Mouse (Mus musculus) frontal cortex, postnatal 36 days (tissue): ENCODE data around the gene Fam169b.
"Not testable (repeated sequence)": the region's sequence is repeated elsewhere in the genome, so short reads cannot be mapped to it uniquely, and the experiment has no call there.

Experiments
- DNase-seq, 2 experiments: peaks; one replicate each; pipeline ENCODE4 v3.0.0; 2022; ENCODE audit warnings: low spot score in 2 of 2

The Fam169b gene

DNA sequence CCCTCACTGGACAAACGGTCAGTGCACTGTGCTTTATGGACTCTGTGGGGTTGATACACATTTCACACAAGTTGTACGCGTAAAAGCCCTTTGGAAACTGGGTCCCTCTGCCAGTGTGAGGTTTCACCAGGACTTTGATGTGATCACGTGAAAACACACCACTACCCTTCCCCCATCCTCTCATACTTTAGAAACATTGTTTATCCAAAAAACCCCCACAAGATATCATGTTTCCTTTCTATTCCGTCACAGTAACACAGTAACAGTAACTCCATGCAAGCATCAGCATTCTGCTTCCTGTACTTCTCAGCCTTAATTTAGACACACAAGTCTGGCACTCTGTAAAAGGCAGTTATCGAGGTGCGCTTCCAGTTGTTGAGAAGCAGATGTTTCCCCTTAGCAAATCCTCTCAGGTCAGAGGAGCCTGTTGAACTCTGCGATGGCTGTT lies 12.2 kb downstream of the Fam169b start:
- no peak for DNase-seq

DNA sequence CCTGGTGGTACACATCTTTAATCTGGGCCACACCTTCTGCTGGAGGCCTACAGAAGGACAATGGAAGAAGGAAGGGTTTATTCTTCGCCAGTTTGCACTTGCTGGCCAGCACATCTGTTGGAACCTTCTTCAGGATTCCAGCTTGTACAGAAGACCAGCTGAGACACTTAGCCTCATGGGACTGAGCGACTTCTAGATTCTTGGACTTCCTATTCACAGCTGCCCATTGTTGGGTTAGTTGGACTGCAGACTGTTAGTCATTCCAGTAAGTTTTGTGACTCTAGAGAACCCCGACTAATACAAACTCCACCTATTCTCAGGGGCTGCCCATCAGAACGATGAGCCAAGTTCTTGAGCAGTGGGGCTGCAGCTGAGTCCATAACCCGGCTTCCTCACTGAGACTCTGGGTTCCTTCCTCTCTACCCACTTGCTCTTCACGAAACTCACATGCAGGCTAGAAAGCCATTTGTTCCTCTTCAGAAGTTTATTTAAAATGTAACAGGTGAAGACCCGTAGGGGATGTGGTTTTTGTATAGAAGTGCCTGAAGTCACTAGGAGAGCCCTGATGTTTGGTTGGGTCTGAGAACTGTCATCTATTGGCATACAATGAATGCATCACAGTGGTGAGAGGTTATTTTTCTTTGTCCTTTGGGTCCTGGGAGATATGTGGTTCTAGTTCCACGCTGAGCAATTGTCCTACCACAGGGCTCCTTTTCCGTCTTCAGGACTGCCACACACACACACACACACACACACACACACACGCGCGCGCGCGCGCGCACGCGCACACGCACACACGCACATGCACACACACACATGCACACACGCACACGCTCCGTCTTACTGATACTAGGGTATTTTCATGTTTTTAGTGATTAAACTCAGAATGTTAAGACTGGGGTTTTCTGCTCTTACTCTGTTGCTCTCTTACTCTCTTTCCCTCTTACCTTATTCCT lies 13.2 kb downstream of the Fam169b start:
- DNase-seq = no peak

DNA sequence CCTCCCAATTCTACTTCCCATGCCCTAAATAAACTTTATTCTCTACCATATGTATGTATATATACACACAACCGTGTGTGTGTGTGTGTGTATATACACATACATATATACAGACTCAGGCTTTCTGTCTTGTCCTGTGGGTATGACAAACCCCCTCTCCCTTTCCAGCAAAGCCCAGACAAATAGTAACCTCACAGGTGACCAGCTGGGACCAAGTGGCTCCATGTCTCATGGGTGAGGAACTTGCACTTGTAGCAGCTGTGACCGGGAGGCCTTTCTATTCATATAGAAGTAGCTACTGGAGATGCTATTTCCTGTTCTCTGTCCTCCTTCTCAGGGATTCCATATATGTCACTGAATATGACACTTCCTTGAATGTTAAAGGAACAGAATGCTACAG lies 13.9 kb downstream of the Fam169b start:
- no peak for DNase-seq

DNA sequence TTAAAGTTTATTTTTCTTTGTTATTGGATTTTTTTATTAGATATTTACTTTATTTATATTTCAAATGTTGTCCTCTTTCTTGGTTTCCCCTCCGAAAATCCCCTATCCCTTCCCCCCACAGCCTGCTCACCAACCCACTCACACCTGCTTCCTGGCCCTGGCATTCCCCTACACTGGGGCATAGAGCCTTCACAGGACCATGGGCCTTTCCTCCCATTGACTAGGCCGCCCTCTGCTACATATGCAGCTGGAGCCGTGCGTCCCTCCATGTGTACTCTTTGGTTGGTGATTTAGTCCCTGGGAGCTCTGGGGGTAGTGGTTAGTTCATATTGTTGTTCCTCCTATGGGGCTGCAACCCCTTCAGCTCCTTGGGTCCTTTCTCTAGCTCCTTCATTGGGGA lies 14.4 kb downstream of the Fam169b start:
- DNase-seq = not testable (repeated sequence)

DNA sequence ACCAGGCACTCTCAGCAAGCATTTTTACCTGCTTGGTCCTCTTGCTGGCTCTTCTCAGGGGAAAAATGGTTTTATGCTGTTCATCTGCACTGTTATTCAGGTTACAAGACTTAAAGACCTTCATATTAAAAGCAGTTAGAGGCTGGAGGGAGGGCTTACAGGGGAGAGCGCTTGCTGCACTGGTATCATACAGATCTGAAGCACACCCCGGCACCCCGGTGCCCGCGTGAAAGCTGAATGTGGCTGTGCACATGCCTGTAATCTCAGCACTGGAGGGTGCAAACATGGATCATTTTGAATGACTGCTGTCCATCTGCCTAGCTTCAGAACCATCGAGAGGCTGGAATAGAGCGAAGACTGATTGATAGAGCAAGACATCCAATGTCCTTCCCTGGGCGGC lies 15.4 kb downstream of the Fam169b start:
- DNase-seq = no peak

DNA sequence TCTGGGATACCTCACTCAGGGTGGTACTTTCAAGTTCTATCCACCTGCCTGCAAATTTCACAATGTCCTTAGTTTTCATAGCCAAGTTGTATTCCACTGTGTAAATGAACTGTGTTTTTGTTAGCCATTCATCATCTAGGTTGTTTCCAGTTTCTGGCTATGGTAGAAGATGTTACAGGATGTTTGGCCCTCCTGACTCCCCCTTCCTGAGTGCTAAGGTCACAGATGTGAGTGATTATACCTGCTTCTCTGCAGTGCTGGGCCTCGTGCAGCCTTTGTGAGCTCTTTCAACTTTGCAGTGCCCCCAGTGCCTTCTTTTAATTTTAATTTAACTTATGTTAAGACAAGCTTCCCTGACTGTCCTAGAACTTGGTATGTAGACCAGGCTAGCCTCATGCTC lies 18.0 kb downstream of the Fam169b start:
- no peak for DNase-seq

DNA sequence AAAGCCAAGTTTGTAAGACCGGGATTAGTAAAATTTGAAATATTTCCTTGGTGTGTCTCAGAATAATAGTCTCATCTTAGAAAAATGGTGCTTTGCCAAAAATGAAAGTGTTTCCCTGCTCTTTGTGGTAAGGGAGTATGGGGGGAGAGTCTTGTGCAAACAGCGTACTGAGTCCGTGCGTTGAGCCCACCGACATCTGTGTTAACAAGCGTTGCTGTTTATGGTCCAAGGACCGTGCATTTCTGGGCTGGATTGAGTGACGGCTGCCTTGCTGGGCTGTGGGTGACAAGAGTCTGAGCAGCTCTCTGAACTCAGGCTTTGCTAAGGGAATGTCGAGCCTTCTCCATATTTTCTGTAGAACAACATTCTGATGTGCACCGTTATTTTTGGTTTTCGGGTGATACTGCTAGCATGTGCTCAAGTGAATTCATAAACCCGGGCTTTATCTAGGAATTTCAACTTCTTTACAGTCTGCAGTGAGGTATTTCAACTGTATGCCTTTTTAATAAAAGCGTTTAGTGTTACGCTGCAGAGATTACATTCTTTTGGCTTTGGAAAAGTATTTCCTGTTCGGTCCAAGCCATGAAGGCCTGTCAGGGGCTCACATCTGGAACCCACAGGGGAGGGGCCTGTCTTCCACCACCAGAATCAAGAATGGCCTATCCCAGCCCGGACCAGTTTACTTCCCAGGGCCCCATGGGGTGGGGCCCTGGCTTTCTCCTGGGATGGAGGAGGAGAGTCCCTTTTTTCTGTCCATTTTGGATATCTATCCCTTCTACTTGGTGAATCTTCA lies 20.6 kb downstream of the Fam169b start:
- DNase-seq = no peak

DNA sequence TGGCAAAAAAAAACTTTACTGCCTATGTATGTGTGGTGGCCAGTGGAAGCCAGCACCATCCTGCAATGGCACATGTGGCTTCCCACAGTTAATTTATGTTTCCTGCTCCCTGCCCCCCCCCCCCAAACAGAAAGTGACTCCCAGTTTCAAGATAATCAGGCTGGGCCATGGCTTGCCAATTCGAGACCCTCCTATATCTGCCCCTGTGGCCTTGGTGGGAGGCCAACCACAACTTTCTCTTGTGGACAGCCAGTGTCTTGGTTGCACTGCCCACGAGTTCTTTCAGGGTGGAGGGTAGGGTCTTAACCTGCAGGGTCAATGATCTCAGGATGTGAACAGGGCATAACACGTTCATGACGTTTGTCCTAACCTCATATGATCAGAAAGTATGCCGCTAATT lies 22.8 kb downstream of the Fam169b start:
- DNase-seq = no peak

DNA sequence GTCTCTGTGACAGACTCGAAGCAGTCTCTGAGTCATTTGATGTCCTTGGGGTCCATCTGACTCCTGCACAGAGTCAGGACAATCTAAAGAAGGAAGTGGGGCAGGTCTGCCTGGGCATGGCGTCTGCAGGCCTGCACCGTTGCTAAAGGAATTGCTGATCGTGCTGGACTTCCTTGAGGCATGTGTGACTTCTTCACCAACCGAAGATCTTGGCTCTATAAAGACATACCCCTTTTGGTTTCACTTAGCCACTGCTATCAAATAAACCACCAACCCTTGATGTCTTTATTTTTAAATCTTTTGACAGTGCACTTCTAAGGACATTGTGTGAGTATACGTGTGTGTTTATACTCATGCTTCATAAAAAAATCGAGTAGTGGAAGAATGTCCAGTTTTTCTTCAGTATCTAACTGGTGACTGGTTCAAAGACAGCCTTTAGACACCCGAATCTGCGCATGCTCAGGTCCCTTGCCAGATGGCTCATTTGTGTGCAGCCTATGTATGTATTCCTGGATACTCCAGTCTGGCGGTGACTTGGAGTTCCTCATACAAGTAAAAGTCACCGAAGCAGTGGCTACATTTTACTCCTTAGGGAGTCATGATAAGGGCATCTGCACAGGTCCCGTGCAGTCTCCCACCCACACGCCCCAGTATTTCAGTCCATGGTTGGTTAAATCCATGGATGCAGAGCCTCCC lies 24.9 kb downstream of the Fam169b start:
- DNase-seq = peak in 1 of 2 experiments; percentile 32

DNA sequence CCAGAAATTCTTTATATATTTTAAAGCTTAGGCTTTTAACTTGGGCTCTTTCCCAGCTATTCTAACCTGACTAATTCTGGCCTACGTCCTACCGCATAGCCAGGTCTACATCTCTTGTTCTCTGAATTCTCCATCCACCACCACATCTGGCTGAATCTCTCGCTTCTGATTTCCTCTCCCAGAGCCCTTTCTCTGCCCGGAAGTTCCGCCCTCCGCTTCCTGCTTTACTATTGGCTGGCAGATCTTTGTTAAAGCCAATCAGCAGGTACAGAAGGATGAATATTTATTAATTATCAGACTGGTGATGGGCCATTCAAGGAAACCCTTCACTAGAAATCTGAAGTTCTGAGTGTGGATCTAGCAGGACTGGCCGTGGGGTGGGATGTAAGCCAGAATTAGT lies 27.5 kb downstream of the Fam169b start:
- DNase-seq = no peak

DNA sequence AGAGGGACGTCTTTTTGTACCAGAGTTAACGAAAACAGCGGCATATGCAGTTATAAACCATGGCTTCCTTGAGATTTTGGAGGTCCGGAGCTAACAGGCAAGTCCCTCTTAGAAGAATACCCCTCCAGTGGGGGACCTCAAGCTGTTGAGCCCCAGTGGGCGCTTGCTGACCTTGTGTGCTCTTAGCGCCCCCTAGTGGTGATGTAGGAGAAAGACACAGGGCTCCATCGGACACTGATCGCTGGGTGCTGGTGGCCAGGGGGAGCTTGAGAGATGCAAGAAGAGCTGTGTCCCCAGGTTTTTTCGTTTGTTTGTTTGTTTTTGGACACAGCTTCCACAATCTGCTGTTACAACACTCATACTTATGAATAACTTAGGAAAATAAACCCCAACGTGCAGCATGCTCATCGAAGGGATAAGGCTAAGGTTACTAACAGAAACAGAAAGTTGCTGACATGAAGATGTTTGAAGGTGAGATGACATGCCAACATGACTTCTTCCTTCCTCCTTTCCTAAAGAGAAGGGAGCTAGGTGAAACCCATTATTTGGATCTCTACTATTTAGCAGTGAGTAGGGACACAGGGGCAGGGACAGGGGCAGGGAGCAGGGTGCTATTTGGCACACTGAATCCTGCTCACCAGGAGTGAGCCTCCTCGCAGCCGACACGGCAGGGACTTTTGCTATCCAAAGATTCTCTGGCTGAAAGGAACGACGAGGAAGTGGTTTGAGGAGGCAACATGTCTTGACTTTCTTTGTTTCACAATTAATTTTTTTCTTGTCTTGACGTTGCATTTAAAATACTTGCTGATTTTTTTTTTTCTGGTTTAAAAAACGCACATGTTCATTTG lies 29.2 kb downstream of the Fam169b start:
- peak; percentile 68 for DNase-seq

DNA sequence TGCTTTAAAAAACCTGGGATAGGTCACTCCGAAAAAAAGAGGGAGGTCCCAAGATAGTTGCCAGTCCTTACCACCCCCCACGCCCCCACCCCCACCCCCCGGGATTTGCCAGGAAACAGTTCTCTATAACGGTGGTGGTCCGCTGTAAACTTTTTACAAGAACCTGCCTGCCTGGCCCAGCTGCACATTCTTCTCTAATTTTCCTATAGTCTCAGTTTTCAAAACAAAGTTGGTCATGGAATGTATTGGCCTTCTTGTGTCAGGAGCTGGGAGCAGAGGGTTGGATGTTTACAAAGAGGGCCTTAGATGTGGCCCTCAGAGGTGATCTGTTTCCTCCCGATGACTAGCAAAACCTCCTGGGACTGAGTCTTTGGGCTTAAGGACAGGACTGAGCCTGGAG lies 30.0 kb downstream of the Fam169b start:
- DNase-seq = no peak

DNA sequence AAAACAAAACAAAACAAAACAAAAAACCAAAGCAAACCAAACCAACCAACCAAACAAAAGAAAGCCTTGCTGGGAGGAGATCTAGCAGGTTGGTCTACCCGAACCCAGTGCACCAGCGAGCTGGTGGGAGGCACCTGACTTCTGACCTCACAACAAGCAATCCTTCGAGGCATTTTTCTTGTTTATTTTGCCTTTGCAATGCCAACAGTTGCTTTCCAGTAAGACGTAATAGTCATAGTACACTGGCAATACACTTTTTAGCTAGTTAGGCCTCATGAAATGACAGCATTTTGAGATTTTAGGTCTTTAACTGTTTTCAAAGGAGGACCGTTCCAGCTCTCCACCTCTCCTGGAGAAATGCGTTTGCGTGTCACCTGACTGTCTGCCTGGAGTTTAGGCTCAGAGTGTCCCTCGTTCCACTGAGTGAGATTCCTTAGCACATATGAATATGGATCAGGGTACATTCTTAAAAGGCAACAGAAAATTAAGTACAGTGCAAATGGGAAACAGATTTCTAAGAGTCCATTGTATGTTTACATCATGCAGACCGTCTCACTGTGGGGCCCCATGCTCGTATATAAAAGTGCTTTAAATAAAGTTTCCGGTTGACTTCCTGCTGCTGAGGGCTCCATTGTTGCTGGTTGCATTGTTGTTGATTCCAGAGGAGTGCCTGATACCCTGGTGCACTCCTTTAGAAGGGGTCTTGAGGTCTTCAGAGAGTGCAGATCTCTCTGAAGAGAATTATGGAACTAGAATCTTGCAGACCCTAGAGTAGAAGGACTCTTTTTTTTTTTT lies 32.3 kb downstream of the Fam169b start:
- no peak for DNase-seq

DNA sequence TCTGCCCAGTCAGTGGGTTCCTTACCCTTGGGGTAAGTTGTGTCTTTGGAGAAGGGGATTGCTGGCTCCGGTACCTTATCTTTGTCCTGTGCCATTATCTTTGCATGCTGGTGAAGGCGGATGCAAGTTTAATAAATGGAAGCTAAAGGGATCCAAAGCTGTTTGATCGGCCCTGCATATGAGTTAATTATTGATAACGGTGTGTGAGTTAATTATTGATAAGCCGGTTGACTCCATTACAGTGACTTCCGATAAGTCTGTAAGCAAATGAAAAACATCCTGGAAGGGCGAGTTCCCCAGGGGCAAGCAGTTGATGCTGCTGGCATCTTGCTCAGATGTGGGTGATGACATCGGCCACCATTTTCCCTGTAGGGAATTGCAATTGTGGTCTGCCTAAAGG lies 33.1 kb downstream of the Fam169b start:
- DNase-seq = no peak

DNA sequence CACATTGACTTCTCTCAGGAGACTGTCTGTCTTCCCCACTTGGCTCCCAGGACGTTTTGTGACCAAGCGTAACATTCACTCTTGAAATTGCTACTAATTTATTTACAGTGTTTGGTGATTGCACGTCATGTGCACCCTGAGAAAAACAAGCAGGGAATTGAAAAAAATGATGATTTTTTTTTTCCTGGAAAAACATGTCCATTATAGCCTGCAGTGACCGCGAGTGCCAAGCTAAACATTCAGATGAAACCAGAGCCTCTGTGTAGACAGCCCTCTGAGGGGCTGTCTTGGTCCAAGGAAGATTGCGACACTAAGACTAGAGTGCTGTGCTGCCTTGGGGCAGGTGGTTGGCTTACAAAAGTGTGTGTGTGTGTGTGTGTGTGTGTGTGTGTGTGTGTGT lies 37.8 kb downstream of the Fam169b start:
- no peak for DNase-seq

DNA sequence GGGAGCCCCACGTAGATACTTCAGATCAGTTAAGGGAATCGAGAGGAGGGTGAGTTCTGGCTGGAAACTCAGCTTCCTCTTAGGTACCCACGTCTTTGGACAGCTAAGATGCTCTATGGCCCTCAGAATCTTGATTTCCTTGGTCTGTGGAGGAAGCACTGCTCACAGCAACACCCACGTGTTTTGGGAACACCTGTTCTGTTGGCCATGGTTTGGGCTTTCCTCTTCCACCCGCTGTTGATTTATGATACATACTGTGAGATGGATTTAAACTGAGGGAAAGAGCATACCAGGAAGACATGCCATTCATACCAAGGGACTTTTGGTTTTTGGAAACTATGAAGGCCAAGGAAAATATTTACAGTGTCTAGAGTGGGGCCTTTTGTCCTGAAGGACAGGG lies 38.8 kb downstream of the Fam169b start:
- peak in 1 of 2 experiments; percentile 25 for DNase-seq

DNA sequence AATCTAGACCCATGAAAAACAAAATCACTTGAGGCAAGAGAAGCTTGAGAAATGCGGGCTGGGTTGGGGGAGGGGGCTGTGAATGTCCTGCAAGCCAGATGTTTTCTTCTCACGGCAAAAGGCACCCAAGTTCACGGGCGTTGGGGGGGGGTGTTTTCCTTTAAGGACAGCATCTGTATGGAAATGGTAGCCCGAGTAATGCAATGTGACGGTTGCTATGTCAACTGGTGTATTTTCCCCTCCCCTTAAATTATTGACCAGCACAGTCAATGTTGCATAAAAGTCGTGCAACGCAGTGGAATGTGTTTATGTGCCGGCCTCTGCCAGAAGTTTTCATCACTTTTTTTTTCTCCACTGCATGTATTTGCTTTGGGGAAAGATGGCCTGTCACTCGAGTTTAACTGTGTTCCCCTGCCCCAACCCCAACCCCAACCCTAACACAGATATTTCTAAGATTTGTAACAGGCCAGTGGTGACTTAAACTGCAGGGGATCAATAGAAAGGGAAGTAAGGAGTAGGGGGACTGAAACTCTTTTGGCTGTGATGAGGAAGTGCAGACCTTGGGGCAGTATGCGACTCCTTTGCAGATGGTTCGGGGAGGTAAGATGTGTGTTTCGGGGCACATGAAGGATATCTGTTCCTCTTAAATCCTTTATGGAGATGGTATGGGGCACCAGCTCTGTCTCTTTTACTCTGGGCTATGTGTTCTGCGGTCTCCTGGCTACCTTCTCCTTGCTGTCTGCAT lies 39.6 kb downstream of the Fam169b start:
- DNase-seq = no peak

DNA sequence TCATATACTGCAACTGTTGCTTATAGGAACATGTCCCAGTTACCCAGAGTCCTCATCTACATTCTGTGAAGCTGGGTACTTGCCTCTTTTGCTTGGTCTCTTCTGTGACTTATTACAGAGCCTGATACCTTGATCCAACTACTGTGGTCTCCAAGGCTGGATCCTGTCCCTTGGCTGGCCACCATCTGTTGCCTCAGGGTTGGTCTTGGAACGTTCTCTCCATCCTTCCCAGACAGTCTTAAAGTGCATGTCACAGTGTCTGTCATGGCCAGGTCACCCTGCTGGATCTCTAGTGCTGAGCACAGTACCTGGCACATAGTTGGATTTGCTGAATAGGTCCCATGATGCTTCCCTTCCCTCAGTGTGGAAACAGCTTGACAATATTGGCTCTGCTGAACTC lies 40.6 kb downstream of the Fam169b start:
- DNase-seq = no peak

DNA sequence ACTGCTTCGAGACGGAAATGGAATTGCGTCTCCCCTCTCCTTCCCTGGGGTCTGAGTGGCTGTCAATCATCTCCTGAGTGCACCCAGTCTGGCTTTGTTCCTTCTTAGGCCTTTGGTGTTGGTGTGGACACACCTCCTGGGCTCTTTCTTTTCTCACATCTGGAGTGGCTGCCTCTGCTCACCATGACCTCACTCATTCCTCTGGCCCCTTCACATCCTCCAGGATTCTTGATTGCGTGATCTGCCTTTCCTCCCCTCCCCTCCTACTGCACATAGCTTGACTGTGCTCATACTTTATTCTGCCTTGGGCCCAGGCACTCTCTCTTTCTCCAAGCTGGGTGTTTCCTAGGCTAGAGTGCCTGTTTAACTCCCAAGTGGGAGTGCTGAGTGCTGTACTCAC lies 41.4 kb downstream of the Fam169b start:
- no peak for DNase-seq
